Mouse (Mus musculus) central nervous system, embryonic 18 days (tissue): ENCODE results near the gene Lsp1. TPM values are rescaled to one million over a fixed set of nuclear protein-coding genes. Genes with fewer than 3 reads are reported as not detected.

Source experiments
- polyA plus RNA-seq: library from polyadenylated mRNA; depleted of rRNA; stranded (reverse); fragments of >200 nt; gene quantifications from 2 replicates; pipeline ENCODE4 v1.2.3, GENCODE M21; 2012; rRNA removed

The Lsp1 gene
- polyA plus RNA-seq, result 7.4 and 8.8 TPM in 2 replicates

GRCm38 (mm10) chr7:142460636-142461077, at the start of gene Lsp1:
Gene Lsp1 (plus strand): TSS chr7:142460809.

GRCm38 (mm10) chr7:142434137-142434865, 26.3 kb upstream of the Lsp1 start, which contains the start of gene Syt8:
Gene Syt8 (plus strand): TSS chr7:142434850.

GRCm38 (mm10) chr7:142441585-142441984, 19.0 kb upstream of the Lsp1 start, which contains the start of gene Tnni2:
Gene Tnni2 (plus strand): TSS chr7:142441808.

GRCm38 (mm10) chr7:142498575-142498974, 38.0 kb downstream of the Lsp1 start, which contains the start of gene Tnnt3:
Gene Tnnt3 (plus strand): TSS chr7:142498836.

GRCm38 (mm10) chr7:142532671-142533058, 72.1 kb downstream of the Lsp1 start, which contains the start of gene Mrpl23:
Gene Mrpl23 (plus strand): TSS chr7:142532686.

Other genes starting within 250 kb of the Lsp1 start
- gene Gm7579, start 248.9 kb upstream of the Lsp1 start, polyA plus RNA-seq, result 0.13 TPM in 1 of 2 replicates, not detected in the other
- gene Krtap5-5, start 230.8 kb upstream of the Lsp1 start, polyA plus RNA-seq, result not detected in 2 replicates
- not detected in 2 replicates for gene Gm40460, start 219.7 kb upstream of the Lsp1 start, polyA plus RNA-seq
- gene Gm2431, start 202.5 kb upstream of the Lsp1 start, polyA plus RNA-seq, result not detected in 2 replicates
- gene Gm4559, start 186.4 kb upstream of the Lsp1 start, polyA plus RNA-seq, result not detected in 2 replicates
- gene Krtap5-1, start 163.7 kb upstream of the Lsp1 start, polyA plus RNA-seq, result not detected in 2 replicates
- not detected in 2 replicates for gene Krtap5-4, start 157.3 kb upstream of the Lsp1 start, polyA plus RNA-seq
- gene Ifitm10, start 87.1 kb upstream of the Lsp1 start, polyA plus RNA-seq, result 6.9 and 7.4 TPM in 2 replicates
- 0.28 and 0.48 TPM in 2 replicates for gene Gm49369, start 78.1 kb upstream of the Lsp1 start, polyA plus RNA-seq
- gene Ctsd, start 72.8 kb upstream of the Lsp1 start, polyA plus RNA-seq, result 186 and 196 TPM in 2 replicates
- gene Syt8, start 26.0 kb upstream of the Lsp1 start, polyA plus RNA-seq, result 0.11 and 3.3 TPM in 2 replicates
- 1.3 and 75.5 TPM in 2 replicates for gene Tnni2, start 19.0 kb upstream of the Lsp1 start, polyA plus RNA-seq
- gene Tnnt3, start 38.0 kb downstream of the Lsp1 start, polyA plus RNA-seq, result 1.2 and 47.8 TPM in 2 replicates
- gene Mrpl23, start 71.9 kb downstream of the Lsp1 start, polyA plus RNA-seq, result 107 and 117 TPM in 2 replicates
- gene Igf2, start 206.0 kb downstream of the Lsp1 start, polyA plus RNA-seq, result 267 and 401 TPM in 2 replicates
- 0.05 TPM in 2 replicates for gene Gm49394, start 209.1 kb downstream of the Lsp1 start, polyA plus RNA-seq